Mouse (Mus musculus): ENCODE measurements at regions not wholly inside any gene's neighbourhood (a gene's known extent, or its start where the extent isn't known, plus 50 kb on each side); places are given as distances from the start of the nearest gene placed in this dataset.
"Not testable (repeated sequence)": the region's sequence is repeated elsewhere in the genome, so short reads cannot be mapped to it uniquely, and the experiment has no call there.

- H3K79me2 ChIP-seq (replicated peaks; ENCODE audit: control insufficient read depth, extremely low read depth, insufficient read depth, poor library complexity, severe bottlenecking); H3K9me3 ChIP-seq (replicated peaks; ENCODE audit: low read length); dilution Hi-C loops (cut with MboI; ENCODE audit: extremely low pct_ligation_motif_present, extremely low pct_unique_long_range_greater_than_20kb, low sequenced_read_pairs); H3K4me1 ChIP-seq (ENCODE audit: control insufficient read depth in 1 of 2, insufficient read depth in 2 of 2); in situ Hi-C loops (cut with MboI; ENCODE audit: low pct_ligation_motif_present, low pct_unique_long_range_greater_than_20kb, low sequenced_read_pairs); H3K36me3 ChIP-seq (replicated peaks in 1 of 2; ENCODE audit: control insufficient read depth in 1 of 2, insufficient read depth in 1 of 2, low read length in 1 of 2); DNase-seq (ENCODE audit: extremely low read depth); H3K27me3 ChIP-seq (replicated peaks); H3K4me3 ChIP-seq (replicated peaks in 1 of 3; ENCODE audit: low read depth in 2 of 3, low read length in 2 of 3, poor library complexity in 1 of 3); H3K27ac ChIP-seq (ENCODE audit: insufficient read depth, low read depth); H3K9ac ChIP-seq (ENCODE audit: insufficient read depth, low read depth); H3K4me2 ChIP-seq (ENCODE audit: insufficient read depth, low read depth, poor library complexity, severe bottlenecking): not testable (repeated sequence)
Measured at GRCm38 (mm10) chr10:85731163-85731562, 98.1 kb upstream of the Pwp1 start.

GRCm38 (mm10) chr10:85731796-85732388, 97.4 kb upstream of the Pwp1 start:
- H3K9me3 ChIP-seq (replicated peaks; ENCODE audit: low read length); H3K9ac ChIP-seq (ENCODE audit: insufficient read depth, low read depth); H3K79me2 ChIP-seq (replicated peaks; ENCODE audit: control insufficient read depth, extremely low read depth, insufficient read depth, poor library complexity, severe bottlenecking); H3K4me2 ChIP-seq (ENCODE audit: insufficient read depth, low read depth, poor library complexity, severe bottlenecking); in situ Hi-C loops (cut with MboI; ENCODE audit: low pct_ligation_motif_present, low pct_unique_long_range_greater_than_20kb, low sequenced_read_pairs); dilution Hi-C loops (cut with MboI; ENCODE audit: extremely low pct_ligation_motif_present, extremely low pct_unique_long_range_greater_than_20kb, low sequenced_read_pairs); H3K36me3 ChIP-seq (replicated peaks in 1 of 2; ENCODE audit: control insufficient read depth in 1 of 2, insufficient read depth in 1 of 2, low read length in 1 of 2); H3K4me1 ChIP-seq (ENCODE audit: control insufficient read depth in 1 of 2, insufficient read depth in 2 of 2); H3K27ac ChIP-seq (ENCODE audit: insufficient read depth, low read depth); H3K4me3 ChIP-seq (replicated peaks in 1 of 3; ENCODE audit: low read depth in 2 of 3, low read length in 2 of 3, poor library complexity in 1 of 3); H3K27me3 ChIP-seq (replicated peaks): not testable (repeated sequence)
- peak; percentile 9 for DNase-seq (ENCODE audit: extremely low read depth)
- TF ChIP-seq CTCF (conservative IDR thresholded peaks at IDR 0.05 in 1 of 2, IDR thresholded peaks at IDR 0.05 in 1 of 2; ENCODE audit: low read depth in 2 of 2, low read length in 2 of 2) = peak in 1 of 2 experiments; percentile 34; a peak in 1 of 4 replicates

GRCm38 (mm10) chr10:85737796-85738195, 91.5 kb upstream of the Pwp1 start:
- Histone ChIP-seq H3K79me2 (replicated peaks; ENCODE audit: control insufficient read depth, extremely low read depth, insufficient read depth, poor library complexity, severe bottlenecking) (no peaks in the 10 kb centered on the region), H3K27ac (ENCODE audit: insufficient read depth, low read depth) (no peak overlapping the region), H3K4me1 (ENCODE audit: control insufficient read depth in 1 of 2, insufficient read depth in 2 of 2) (no peaks in the 10 kb centered on the region), H3K9ac (ENCODE audit: insufficient read depth, low read depth) (no peak overlapping the region), H3K9me3 (replicated peaks; ENCODE audit: low read length) (no peaks in the 10 kb centered on the region), H3K4me3 (replicated peaks in 1 of 3; ENCODE audit: low read depth in 2 of 3, low read length in 2 of 3, poor library complexity in 1 of 3) (no peak overlapping the region), H3K27me3 (replicated peaks) (peaks cover 6% of the 10 kb centered on the region), H3K4me2 (ENCODE audit: insufficient read depth, low read depth, poor library complexity, severe bottlenecking) (no peak overlapping the region), H3K36me3 (replicated peaks in 1 of 2; ENCODE audit: control insufficient read depth in 1 of 2, insufficient read depth in 1 of 2, low read length in 1 of 2) (no peaks in the 10 kb centered on the region)
- TF ChIP-seq CHD2 (IDR thresholded peaks at IDR 0.05; ENCODE audit: low read length) (no peak), E2F4 (IDR thresholded peaks at IDR 0.05; ENCODE audit: insufficient replicate concordance, low read depth, low read length) (no peak), ZMIZ1 (IDR thresholded peaks at IDR 0.05; ENCODE audit: low read depth, low read length) (no peak), IRF4 (IDR thresholded peaks at IDR 0.05; ENCODE audit: low read depth, low read length) (no peak), GABPA (IDR thresholded peaks at IDR 0.05; ENCODE audit: insufficient replicate concordance, low read depth, low read length) (no peak), USF2 (conservative IDR thresholded peaks at IDR 0.05; ENCODE audit: low read depth, low read length) (no peak), POLR2A (IDR thresholded peaks at IDR 0.05; ENCODE audit: low read depth, low read length) (no peak), SMC3 (IDR thresholded peaks at IDR 0.05; ENCODE audit: low read depth, low read length) (no peak), MXI1 (IDR thresholded peaks at IDR 0.05; ENCODE audit: low read depth, low read length) (no peak), NRF1 (IDR thresholded peaks at IDR 0.05; ENCODE audit: low read depth, low read length) (no peak), MYC (IDR thresholded peaks at IDR 0.05; ENCODE audit: low read depth, low read length) (no peak), SIN3A (IDR thresholded peaks at IDR 0.05; ENCODE audit: low read length) (no peak), RAD21 (IDR thresholded peaks at IDR 0.05; ENCODE audit: low read depth, low read length) (no peak), ZNF384 (IDR thresholded peaks at IDR 0.05; ENCODE audit: low read depth, low read length) (no peak), BHLHE40 (IDR thresholded peaks at IDR 0.05; ENCODE audit: low read depth, low read length) (no peak), POLR2AphosphoS2 (IDR thresholded peaks at IDR 0.05; ENCODE audit: low read depth, low read length) (no peak), ETS1 (conservative IDR thresholded peaks at IDR 0.05; ENCODE audit: low read depth, low read length) (no peak)
- in situ Hi-C loops (cut with MboI; ENCODE audit: low pct_ligation_motif_present, low pct_unique_long_range_greater_than_20kb, low sequenced_read_pairs) (no loop called here), dilution Hi-C loops (cut with MboI; ENCODE audit: extremely low pct_ligation_motif_present, extremely low pct_unique_long_range_greater_than_20kb, low sequenced_read_pairs) (no loop called here)
- DNase-seq (ENCODE audit: extremely low read depth) = no peak

Measured in CH12.LX (cell line).